Mouse (Mus musculus): ENCODE measurements at regions not wholly inside any gene's neighbourhood (a gene's known extent, or its start where the extent isn't known, plus 50 kb on each side); places are given as distances from the start of the nearest gene placed in this dataset.
A peak's percentile ranks its signal among the peaks of the same experiment; 100 is the strongest.

DNA sequence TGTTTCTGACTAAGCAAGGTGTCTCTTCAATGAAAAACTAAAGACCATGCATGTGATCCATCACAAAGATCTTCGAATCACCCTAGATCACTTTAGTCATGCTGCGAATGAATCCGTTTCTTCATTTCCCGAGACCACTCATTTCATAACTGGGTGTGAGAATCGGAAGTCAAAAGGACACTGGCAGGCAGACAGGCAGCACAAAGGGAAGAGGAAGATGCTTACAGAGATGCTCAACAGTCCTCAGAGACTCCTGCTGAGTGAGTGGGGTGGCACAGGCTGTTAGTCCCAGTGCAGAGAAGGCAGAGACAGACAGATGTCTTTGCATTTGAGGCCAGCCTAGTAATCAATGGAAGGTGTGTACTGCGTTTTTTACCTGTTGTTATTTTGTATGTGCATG, 155.6 kb upstream of the Jmjd1c start:
- Histone ChIP-seq H3K4me3 (replicated peaks) (no peak overlapping the region), H3K27ac (no peak overlapping the region), H3K9ac (no peak overlapping the region), H3K9me3 (no peaks in the 10 kb centered on the region), H3K36me3 (no peaks in the 10 kb centered on the region), H3K27me3 (replicated peaks) (no peaks in the 10 kb centered on the region), H3K4me2 (replicated peaks) (no peak overlapping the region), H3K4me1 (replicated peaks) (no peaks in the 10 kb centered on the region)
- 86% methylated on average over 6 of the region's 6 CpGs for WGBS
- no peak for ATAC-seq

DNA sequence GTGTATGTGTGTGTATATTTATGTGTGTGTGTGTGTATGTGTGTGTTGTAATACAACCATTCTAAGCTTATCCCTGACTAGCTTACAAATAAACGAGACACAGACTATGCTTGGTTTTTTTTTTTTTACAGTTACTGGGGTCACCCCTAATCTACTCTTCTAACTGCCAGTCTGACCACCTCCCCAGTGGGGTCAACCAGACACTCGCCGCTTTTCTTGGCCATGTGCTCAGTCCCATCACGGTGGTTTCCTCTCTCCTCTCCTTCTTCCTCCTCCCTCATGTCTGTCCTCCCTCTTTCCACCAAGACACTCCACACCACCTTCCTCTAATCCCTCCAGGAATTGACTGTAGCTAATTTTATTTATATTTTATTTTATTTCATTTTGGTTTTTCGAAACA, 155.0 kb upstream of the Jmjd1c start:
- Histone ChIP-seq H3K4me1 (replicated peaks) (no peaks in the 10 kb centered on the region), H3K27me3 (replicated peaks) (no peaks in the 10 kb centered on the region), H3K9me3 (no peaks in the 10 kb centered on the region), H3K27ac (no peak overlapping the region), H3K36me3 (no peaks in the 10 kb centered on the region), H3K9ac (no peak overlapping the region), H3K4me2 (replicated peaks) (no peak overlapping the region), H3K4me3 (replicated peaks) (no peak overlapping the region)
- whole genome bisulfite sequencing, result 75% methylated on average over 5 of the region's 5 CpGs
- ATAC-seq, result no peak

DNA sequence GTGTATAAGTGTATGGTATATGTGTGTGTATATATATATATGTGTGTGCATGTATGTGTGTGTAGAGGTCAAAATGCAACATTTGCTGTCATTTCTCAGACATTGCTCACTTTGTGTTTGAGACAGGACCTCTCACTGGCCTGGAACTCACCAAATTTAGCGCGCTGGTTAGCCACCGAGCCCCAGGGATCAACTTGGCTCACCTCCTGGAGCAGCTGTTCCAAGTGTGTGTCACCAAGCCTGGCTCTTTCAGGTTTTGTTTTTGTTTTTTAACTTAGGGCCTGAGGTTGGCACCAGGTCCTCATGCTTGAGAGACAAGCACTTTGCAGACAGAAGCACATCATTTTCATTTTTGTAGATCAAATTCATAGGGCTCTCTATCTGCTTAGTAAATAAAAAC, 154.0 kb upstream of the Jmjd1c start:
- Histone ChIP-seq H3K36me3 (no peaks in the 10 kb centered on the region), H3K27ac (no peak overlapping the region), H3K4me1 (replicated peaks) (no peaks in the 10 kb centered on the region), H3K4me3 (replicated peaks) (no peak overlapping the region), H3K27me3 (replicated peaks) (no peaks in the 10 kb centered on the region), H3K4me2 (replicated peaks) (no peak overlapping the region), H3K9ac (no peak overlapping the region), H3K9me3 (no peaks in the 10 kb centered on the region)
- WGBS, result 93% methylated on average over 3 of the region's 3 CpGs
- ATAC-seq, result no peak

DNA sequence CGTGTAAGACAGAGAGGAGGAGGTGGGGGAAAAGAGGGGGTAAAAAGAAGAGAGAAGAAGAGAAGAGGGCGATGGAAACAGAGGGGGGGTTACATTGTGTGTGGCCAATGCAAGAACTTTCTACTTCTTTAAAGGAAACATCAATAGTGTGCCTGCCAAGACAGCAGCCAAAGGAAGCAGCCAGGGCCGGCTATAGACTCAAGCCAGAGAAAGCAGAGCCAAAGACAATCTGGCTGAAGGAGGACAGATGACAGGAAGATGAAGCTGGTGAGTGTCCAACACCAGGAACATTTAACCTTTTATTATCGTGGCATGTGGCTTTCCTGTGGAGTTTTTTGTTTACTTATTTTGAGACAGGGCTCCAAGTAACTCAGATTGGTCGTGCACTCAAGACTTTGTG, 152.1 kb upstream of the Jmjd1c start:
- no peak overlapping the region for H3K4me3 ChIP-seq (replicated peaks)
- no peak overlapping the region for H3K9ac ChIP-seq
- WGBS, result 39% methylated on average over 5 of the region's 5 CpGs
- no peak overlapping the region for H3K4me2 ChIP-seq (replicated peaks)
- no peaks in the 10 kb centered on the region for H3K27me3 ChIP-seq (replicated peaks)
- no peaks in the 10 kb centered on the region for H3K4me1 ChIP-seq (replicated peaks)
- no peak for ATAC-seq
- no peak overlapping the region for H3K27ac ChIP-seq
- no peaks in the 10 kb centered on the region for H3K9me3 ChIP-seq
- no peaks in the 10 kb centered on the region for H3K36me3 ChIP-seq

GRCm38 (mm10) chr10:66946161-66946560, 149.8 kb upstream of the Jmjd1c start:
- Histone ChIP-seq H3K4me3 (replicated peaks) (no peak overlapping the region), H3K4me1 (replicated peaks) (no peaks in the 10 kb centered on the region), H3K36me3 (no peaks in the 10 kb centered on the region), H3K4me2 (replicated peaks) (no peak overlapping the region), H3K27me3 (replicated peaks) (no peaks in the 10 kb centered on the region), H3K27ac (no peak overlapping the region), H3K9me3 (no peaks in the 10 kb centered on the region), H3K9ac (no peak overlapping the region)
- peak; percentile 93 for ATAC-seq
- WGBS, result 40% methylated on average over 2 of the region's 2 CpGs

DNA sequence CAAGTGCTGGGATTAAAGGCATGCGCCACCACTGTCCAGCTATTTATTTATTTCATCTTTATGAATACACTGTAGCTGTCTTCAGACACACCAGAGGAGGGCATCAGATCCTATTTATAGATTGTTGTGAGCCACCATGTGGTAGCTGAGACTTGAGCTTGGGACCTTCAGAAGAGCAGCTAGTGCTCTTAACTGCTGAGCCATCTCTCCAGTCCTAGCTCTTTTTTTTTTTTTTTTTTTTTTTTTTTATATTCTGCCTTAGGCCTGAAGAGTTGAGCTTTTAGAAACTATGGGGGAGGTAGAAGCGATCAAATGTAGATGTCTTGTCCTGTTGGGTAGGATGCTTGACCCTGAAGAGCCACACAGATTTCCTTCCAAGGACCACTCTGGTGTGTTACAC, 147.6 kb upstream of the Jmjd1c start:
- ATAC-seq, result no peak
- Histone ChIP-seq H3K9ac (no peak overlapping the region), H3K4me1 (replicated peaks) (no peaks in the 10 kb centered on the region), H3K36me3 (no peaks in the 10 kb centered on the region), H3K9me3 (no peaks in the 10 kb centered on the region), H3K27ac (no peak overlapping the region), H3K4me3 (replicated peaks) (no peak overlapping the region), H3K4me2 (replicated peaks) (no peak overlapping the region), H3K27me3 (replicated peaks) (no peaks in the 10 kb centered on the region)
- WGBS, result 94% methylated on average over 2 of the region's 2 CpGs

DNA sequence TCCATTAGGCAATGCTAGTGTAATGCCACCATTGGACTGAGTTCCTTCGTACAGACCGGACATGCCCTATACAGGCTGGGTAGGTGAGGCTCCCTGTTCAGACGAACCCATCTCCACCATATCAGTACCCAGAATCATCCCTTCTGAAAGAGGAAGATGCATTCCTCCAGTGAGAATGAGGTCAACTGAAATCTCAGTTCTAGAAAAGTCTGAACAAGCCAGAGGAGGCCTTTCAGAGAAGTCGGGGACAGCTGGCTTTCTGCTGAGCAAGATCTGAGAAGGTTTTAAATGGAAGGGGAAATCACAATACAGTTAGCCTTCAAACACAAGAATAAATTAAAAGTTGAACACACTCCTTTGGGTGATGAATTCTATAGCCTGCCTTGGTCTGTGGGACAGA, 145.5 kb upstream of the Jmjd1c start:
- H3K4me1 ChIP-seq (replicated peaks), result 0 out of 2 replicates have a peak, but pooled peaks cover 2% of the 10 kb centered on the region
- no peaks in the 10 kb centered on the region for H3K9me3 ChIP-seq
- no peak overlapping the region for H3K4me3 ChIP-seq (replicated peaks)
- 90% methylated on average over 4 of the region's 4 CpGs for WGBS
- no peak overlapping the region for H3K4me2 ChIP-seq (replicated peaks)
- no peak overlapping the region for H3K9ac ChIP-seq
- no peak overlapping the region for H3K27ac ChIP-seq
- ATAC-seq, result no peak
- H3K27me3 ChIP-seq (replicated peaks), result no peaks in the 10 kb centered on the region
- no peaks in the 10 kb centered on the region for H3K36me3 ChIP-seq

GRCm38 (mm10) chr10:66951231-66951822, 144.6 kb upstream of the Jmjd1c start:
- Histone ChIP-seq H3K9ac (no peak overlapping the region), H3K27ac (no peak overlapping the region), H3K4me2 (replicated peaks) (no peak overlapping the region), H3K27me3 (replicated peaks) (no peaks in the 10 kb centered on the region), H3K4me1 (replicated peaks) (0 out of 2 replicates have a peak, but pooled peaks cover 2% of the 10 kb centered on the region), H3K9me3 (no peaks in the 10 kb centered on the region), H3K4me3 (replicated peaks) (no peak overlapping the region), H3K36me3 (no peaks in the 10 kb centered on the region)
- WGBS, result 81% methylated on average over 8 of the region's 8 CpGs
- ATAC-seq, result no peak

DNA sequence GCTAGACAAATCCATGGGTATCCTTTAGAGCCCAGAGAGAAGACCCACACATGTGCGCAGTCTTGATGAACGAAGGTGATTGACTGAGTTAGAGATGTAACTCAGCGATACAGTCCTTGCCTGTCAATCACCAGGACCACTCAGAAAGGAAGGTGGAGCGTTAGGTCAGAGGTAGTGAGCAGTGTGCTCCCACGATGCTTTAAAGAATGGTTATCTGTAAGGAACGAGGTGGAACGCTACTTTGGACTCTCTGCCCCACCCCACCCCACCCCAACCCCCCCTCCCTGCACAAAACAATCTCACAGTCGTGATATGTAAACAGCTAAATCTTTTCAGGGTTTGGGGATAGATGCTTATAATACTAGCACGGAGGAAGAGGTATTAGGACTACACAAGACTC, 144.0 kb upstream of the Jmjd1c start:
- Histone ChIP-seq H3K4me2 (replicated peaks) (no peak overlapping the region), H3K9me3 (no peaks in the 10 kb centered on the region), H3K27ac (no peak overlapping the region), H3K27me3 (replicated peaks) (no peaks in the 10 kb centered on the region), H3K4me3 (replicated peaks) (no peak overlapping the region), H3K4me1 (replicated peaks) (0 out of 2 replicates have a peak, but pooled peaks cover 2% of the 10 kb centered on the region), H3K9ac (no peak overlapping the region), H3K36me3 (no peaks in the 10 kb centered on the region)
- WGBS, result 62% methylated on average over 9 of the region's 9 CpGs
- peak; percentile 53; the same call in 1 of the 2 replicates for ATAC-seq

DNA sequence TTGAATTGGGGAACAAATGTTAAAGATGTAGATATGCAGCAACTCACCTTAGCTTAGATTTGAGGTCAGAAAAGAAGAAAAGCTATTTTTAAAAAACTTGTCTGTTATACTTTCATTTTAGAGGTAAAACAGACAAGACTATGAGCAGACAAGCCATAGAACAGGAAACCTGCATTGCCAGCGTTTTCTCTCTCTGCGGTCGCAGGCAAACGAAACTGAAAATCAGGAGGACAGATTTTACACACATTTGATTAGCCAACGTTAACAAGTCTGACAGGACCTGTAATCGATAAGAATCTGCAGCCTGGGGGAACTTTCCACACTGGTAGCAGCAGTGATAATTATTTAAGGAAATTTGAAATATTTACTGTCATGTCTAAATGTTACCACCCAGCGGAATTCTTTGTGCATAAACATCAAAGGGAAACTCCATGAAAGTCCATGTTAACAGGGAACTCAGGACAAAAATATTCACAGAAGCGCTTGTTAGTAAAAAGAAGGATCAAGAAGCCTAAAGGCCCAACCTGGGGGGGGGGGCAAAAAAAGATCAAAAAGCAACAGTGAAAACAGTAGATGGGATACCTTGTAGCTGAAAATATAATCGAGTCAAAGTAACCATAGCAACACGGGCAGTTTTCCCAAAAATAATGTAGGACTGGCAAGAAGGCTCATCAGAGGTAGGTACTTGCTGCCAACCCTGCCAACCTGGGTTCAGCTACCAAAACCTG, 142.5 kb upstream of the Jmjd1c start:
- no peak for ATAC-seq
- Histone ChIP-seq H3K4me1 (replicated peaks) (0 out of 2 replicates have a peak, but pooled peaks cover 2% of the 10 kb centered on the region), H3K9ac (no peak overlapping the region), H3K9me3 (no peaks in the 10 kb centered on the region), H3K4me2 (replicated peaks) (no peak overlapping the region), H3K36me3 (no peaks in the 10 kb centered on the region), H3K4me3 (replicated peaks) (no peak overlapping the region), H3K27me3 (replicated peaks) (no peaks in the 10 kb centered on the region), H3K27ac (no peak overlapping the region)
- 46% methylated on average over 10 of the region's 10 CpGs for WGBS

GRCm38 (mm10) chr10:66953976-66954505, 141.9 kb upstream of the Jmjd1c start:
- Histone ChIP-seq H3K36me3 (no peaks in the 10 kb centered on the region), H3K9ac (no peak overlapping the region), H3K4me1 (replicated peaks) (0 out of 2 replicates have a peak, but pooled peaks cover 2% of the 10 kb centered on the region), H3K4me3 (replicated peaks) (no peak overlapping the region), H3K27ac (no peak overlapping the region), H3K27me3 (replicated peaks) (no peaks in the 10 kb centered on the region), H3K4me2 (replicated peaks) (no peak overlapping the region), H3K9me3 (no peaks in the 10 kb centered on the region)
- WGBS, result 71% methylated on average over 4 of the region's 4 CpGs
- ATAC-seq, result no peak

DNA sequence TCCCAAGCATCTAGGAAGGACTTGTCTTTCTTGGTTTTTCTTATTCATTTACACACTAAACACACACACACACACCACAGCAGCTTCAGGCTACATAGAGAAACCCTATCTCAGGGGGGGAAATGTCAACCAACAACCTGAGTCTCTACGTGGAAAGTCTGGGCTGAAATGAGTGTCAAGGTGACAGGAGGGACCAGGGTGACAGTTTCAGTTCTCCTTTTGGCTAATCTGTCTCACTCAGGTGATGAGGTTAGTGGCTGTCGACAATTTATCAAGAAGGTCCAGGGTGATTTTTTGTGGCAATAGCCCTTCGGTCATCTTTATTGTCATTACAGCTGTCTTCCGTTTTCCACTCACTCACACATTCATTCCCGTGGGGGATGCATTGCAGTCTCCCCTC, 140.5 kb upstream of the Jmjd1c start:
- ATAC-seq, result no peak

DNA sequence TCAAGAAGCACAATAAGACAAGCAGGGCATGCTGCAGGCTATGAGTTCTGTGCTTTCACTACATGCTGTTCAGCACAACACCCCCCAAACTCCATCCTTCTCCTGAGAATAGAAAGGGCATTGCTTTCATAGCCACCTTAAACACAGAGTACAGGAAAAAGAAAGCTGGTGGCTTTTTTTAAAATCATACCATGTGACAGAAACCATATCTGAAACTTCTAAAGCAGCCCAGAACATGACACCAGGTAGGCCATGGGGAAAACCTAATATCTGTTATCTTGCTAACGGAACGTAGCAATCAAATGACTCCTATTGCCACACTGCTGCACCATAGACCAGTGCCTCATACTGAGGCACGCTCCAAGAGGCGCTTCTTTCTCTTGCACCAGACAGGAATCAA, 139.3 kb upstream of the Jmjd1c start:
- Histone ChIP-seq H3K9me3 (no peaks in the 10 kb centered on the region), H3K4me3 (replicated peaks) (no peak overlapping the region), H3K9ac (no peak overlapping the region), H3K27me3 (replicated peaks) (no peaks in the 10 kb centered on the region), H3K27ac (no peak overlapping the region), H3K4me2 (replicated peaks) (no peak overlapping the region), H3K4me1 (replicated peaks) (0 out of 2 replicates have a peak, but pooled peaks cover 2% of the 10 kb centered on the region), H3K36me3 (no peaks in the 10 kb centered on the region)
- no peak for ATAC-seq
- 82% methylated on average over 4 of the region's 4 CpGs for WGBS

More for the DNA sequence above, 140.5 kb upstream of the Jmjd1c start:
- no peak overlapping the region for H3K9ac ChIP-seq
- H3K4me1 ChIP-seq (replicated peaks), result 0 out of 2 replicates have a peak, but pooled peaks cover 2% of the 10 kb centered on the region
- no peaks in the 10 kb centered on the region for H3K27me3 ChIP-seq (replicated peaks)
- no peak overlapping the region for H3K27ac ChIP-seq
- H3K4me2 ChIP-seq (replicated peaks), result no peak overlapping the region
- 62% methylated on average over 5 of the region's 5 CpGs for WGBS
- H3K9me3 ChIP-seq, result no peaks in the 10 kb centered on the region
- H3K4me3 ChIP-seq (replicated peaks), result no peak overlapping the region
- H3K36me3 ChIP-seq, result no peaks in the 10 kb centered on the region

Data from intestine, embryonic 15.5 days (tissue).